8 mouse cellular contexts compared by ENCODE assay signal in genomic region chr19:11965023-11965942, GRCm38 (mm10). TPM values are rescaled to one million over a fixed set of nuclear protein-coding genes. Genes with fewer than 3 reads are reported as not detected.
DNase-seq lines count a peak whose midpoint lies in the region; ATAC-seq lines count a peak whose summit lies in the region.

Gene Osbp (plus strand): TSS chr19:11965941.

- peak within 1 kb of the TSS; percentile 88 for H3K4me3 ChIP-seq in hindbrain, embryonic 14.5 days (replicated peaks; ENCODE audit: low read length)

- ATAC-seq in hindbrain, embryonic 14.5 days (ENCODE audit: low FRiP score), result peak; percentile 98

- H3K27me3 ChIP-seq in hindbrain, embryonic 14.5 days (ENCODE audit: control insufficient read depth, insufficient read depth, low read length), result no peaks in the 10 kb centered on the region

- H3K4me1 ChIP-seq in hindbrain, embryonic 14.5 days (replicated peaks; ENCODE audit: control insufficient read depth, insufficient read depth, low read length), result peaks cover 17% of the 10 kb centered on the region

- peaks cover 6% of the 10 kb centered on the region; the same call in 1 of the 2 replicates for H3K36me3 ChIP-seq in hindbrain, embryonic 14.5 days (replicated peaks; ENCODE audit: control insufficient read depth, insufficient read depth)

- H3K9me3 ChIP-seq in hindbrain, embryonic 14.5 days (ENCODE audit: control insufficient read depth, low read length), result no peaks in the 10 kb centered on the region

- whole genome bisulfite sequencing in hindbrain, embryonic 14.5 days, result under 1% methylated on average over 53 of the region's 59 CpGs

- H3K9ac ChIP-seq in hindbrain, embryonic 14.5 days, result peak within 1 kb of the TSS; percentile 92

- DNase-seq in R1 (ENCODE audit: low read depth, low spot score), result peak; percentile 100
- peak; percentile 99 for DNase-seq in cerebellum, postnatal 25 days
- DNase-seq in frontal cortex, postnatal 25 days (ENCODE audit: low spot score in 2 of 2), result peak; percentile 99 to 100
- DNase-seq in hindbrain, embryonic 14.5 days (ENCODE audit: low spot score), result peak; percentile 98
- peak; percentile 99 to 100 for DNase-seq in layer of hippocampus, postnatal 36 days
- DNase-seq in lung, postnatal 36 days, result peak; percentile 100
- DNase-seq in retina, postnatal 1 day, result peak; percentile 100
- peak; percentile 97 to 100 for DNase-seq in urinary bladder, adult 18-20 months (ENCODE audit: low spot score in 2 of 2)

- H3K27ac ChIP-seq in hindbrain, embryonic 14.5 days, result peak within 1 kb of the TSS; percentile 89

- peak within 1 kb of the TSS; percentile 90 for H3K4me2 ChIP-seq in hindbrain, embryonic 14.5 days (replicated peaks)

RNA-seq across cellular contexts. Expression of gene Osbp, which starts in this region (rescaled TPM):
- 6.6 and 6.9 TPM in 2 replicates for polyA plus RNA-seq in hindbrain, embryonic 14.5 days (2014; fragmentation: Nextera tagmentation; extraction: Ambion mirVana)
- total RNA-seq in layer of hippocampus, postnatal 36 days (2021), result 10 to 100 TPM; 51.1 to 52.3 TPM

Comparison
In these comparisons a context has a peak if more than half of its experiments do, and no peak if none do; other contexts are left out.
1. Peak in every context shown above with its lines: DNase-seq, ATAC-seq, H3K4me3 ChIP-seq and H3K27ac ChIP-seq.